Mouse (Mus musculus): ENCODE results near the gene Myh6. TPM values are rescaled to one million over a fixed set of nuclear protein-coding genes. Genes with fewer than 3 reads are reported as not detected.
"Not testable (repeated sequence)": the region's sequence is repeated elsewhere in the genome, so short reads cannot be mapped to it uniquely, and the experiment has no call there.

The Myh6 gene
- polyA plus RNA-seq, 1 experiment = 1.0 TPM

GRCm38 (mm10) chr14:54960769-54961168 is 6.0 kb downstream of the Myh6 start:
- no peak overlapping the region for H3K27ac ChIP-seq (ENCODE audit: insufficient read depth, low read length)
- H3K4me1 ChIP-seq (ENCODE audit: control insufficient read depth, insufficient read depth, low read length) = no peaks in the 10 kb centered on the region
- TF ChIP-seq CTCF (IDR thresholded peaks at IDR 0.05; ENCODE audit: borderline replicate concordance, insufficient read depth, low read length) (no peak), POLR2A (IDR thresholded peaks at IDR 0.05; ENCODE audit: low read depth, low read length) (no peak)
- no peak overlapping the region for H3K4me3 ChIP-seq (ENCODE audit: insufficient read depth, low read length)

GRCm38 (mm10) chr14:54959853-54960613 is 6.7 kb downstream of the Myh6 start:
- not testable (repeated sequence) for H3K4me1 ChIP-seq (ENCODE audit: control insufficient read depth, insufficient read depth, low read length); H3K27ac ChIP-seq (ENCODE audit: insufficient read depth, low read length); H3K4me3 ChIP-seq (ENCODE audit: insufficient read depth, low read length)

DNA sequence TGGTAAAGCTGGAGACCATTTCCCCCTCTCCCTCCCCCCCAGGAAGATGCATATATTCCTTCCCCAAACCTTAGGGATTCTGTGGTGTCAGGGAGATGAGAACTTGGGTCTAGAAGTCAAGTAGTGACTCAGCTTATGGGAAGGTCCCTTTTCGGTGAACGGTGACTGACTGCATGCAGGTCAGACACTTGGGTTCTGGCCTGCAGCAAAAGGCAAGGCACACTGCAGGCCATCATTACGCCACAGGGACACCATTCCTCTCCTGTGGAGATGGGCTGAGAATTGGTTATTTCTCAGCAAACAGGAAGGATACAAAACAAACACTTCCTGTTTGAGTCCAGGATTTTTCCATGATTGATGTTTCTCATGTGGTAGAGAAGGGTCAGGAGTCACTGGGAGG is 7.5 kb downstream of the Myh6 start:
- no peaks in the 10 kb centered on the region for H3K4me1 ChIP-seq (ENCODE audit: control insufficient read depth, insufficient read depth, low read length)
- no peak overlapping the region for H3K4me3 ChIP-seq (ENCODE audit: insufficient read depth, low read length)
- no peak overlapping the region for H3K27ac ChIP-seq (ENCODE audit: insufficient read depth, low read length)
- TF ChIP-seq POLR2A (IDR thresholded peaks at IDR 0.05; ENCODE audit: low read depth, low read length) (no peak), CTCF (IDR thresholded peaks at IDR 0.05; ENCODE audit: borderline replicate concordance, insufficient read depth, low read length) (no peak)

DNA sequence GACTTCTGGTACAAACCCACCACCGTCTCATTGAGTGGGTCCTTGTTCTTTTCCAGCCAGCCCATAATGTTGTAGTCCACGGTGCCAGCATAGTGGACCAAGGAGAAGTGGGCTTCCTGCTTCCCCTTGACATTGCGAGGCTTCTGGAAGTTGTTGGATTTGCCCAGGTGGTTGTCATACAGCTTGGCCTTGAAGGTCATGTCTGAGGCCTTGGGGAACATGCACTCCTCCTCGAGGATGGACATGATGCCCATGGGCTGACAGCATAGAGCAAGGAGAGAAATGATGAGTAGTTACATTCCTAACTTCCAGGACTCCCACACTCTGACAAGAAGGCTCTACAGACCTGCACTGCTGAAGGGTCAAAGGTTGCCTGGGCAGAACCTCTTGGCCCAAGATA is 8.2 kb downstream of the Myh6 start:
- no peak overlapping the region for H3K27ac ChIP-seq (ENCODE audit: insufficient read depth, low read length)
- TF ChIP-seq POLR2A (IDR thresholded peaks at IDR 0.05; ENCODE audit: low read depth, low read length) (no peak), CTCF (IDR thresholded peaks at IDR 0.05; ENCODE audit: borderline replicate concordance, insufficient read depth, low read length) (no peak)
- no peak overlapping the region for H3K4me3 ChIP-seq (ENCODE audit: insufficient read depth, low read length)
- H3K4me1 ChIP-seq (ENCODE audit: control insufficient read depth, insufficient read depth, low read length) = no peaks in the 10 kb centered on the region

DNA sequence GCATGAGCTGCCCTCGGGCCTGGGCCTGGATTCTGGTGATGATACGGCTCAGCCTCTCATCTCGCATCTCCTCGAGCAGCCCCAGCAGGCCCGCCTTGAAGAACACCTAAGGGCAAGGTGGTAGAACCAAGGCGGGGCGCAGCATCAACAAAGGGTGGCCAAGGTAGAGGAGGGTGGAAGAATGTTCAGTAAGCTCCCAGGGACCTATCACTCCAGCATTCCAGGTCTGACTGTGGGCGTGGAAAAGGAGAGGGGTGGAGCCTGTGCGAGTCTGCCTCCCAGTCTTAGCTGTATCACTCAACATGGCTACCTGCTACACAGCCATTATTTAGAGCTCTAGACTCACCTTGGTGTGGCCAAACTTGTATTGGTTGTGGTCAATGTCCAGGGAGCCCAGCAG is 10.2 kb downstream of the Myh6 start:
- Histone ChIP-seq H3K4me3 (ENCODE audit: insufficient read depth, low read length) (no peak overlapping the region), H3K4me1 (ENCODE audit: control insufficient read depth, insufficient read depth, low read length) (no peaks in the 10 kb centered on the region), H3K27ac (ENCODE audit: insufficient read depth, low read length) (no peak overlapping the region)
- TF ChIP-seq CTCF (IDR thresholded peaks at IDR 0.05; ENCODE audit: borderline replicate concordance, insufficient read depth, low read length) = no peak
- no peak for TF ChIP-seq POLR2A (IDR thresholded peaks at IDR 0.05; ENCODE audit: low read depth, low read length)

DNA sequence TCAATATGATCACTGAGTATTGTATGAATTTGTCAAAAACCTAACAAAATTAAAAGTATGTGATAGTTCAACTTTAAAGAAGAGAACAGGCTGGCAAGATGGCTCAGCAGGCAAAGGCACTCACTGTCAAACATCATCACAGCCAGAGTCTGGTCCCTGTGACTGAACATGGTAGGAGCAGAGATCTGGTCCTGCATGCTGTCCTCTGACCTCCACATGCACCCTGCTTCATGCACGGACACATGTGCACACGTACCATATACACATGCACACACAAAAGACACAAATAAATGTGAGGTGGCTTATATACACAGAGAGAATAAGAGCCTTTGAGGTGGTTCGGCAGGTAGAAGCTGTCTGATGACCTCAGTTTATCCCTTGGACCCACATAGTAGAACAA is 11.2 kb downstream of the Myh6 start:
- H3K27ac ChIP-seq (ENCODE audit: insufficient read depth, low read length) = no peak overlapping the region
- TF ChIP-seq CTCF (IDR thresholded peaks at IDR 0.05; ENCODE audit: borderline replicate concordance, insufficient read depth, low read length) = no peak
- no peak for TF ChIP-seq POLR2A (IDR thresholded peaks at IDR 0.05; ENCODE audit: low read depth, low read length)
- H3K4me1 ChIP-seq (ENCODE audit: control insufficient read depth, insufficient read depth, low read length) = no peaks in the 10 kb centered on the region
- H3K4me3 ChIP-seq (ENCODE audit: insufficient read depth, low read length) = no peak overlapping the region

GRCm38 (mm10) chr14:54954474-54954873 is 12.3 kb downstream of the Myh6 start:
- Histone ChIP-seq H3K27ac (ENCODE audit: insufficient read depth, low read length) (no peak overlapping the region), H3K4me1 (ENCODE audit: control insufficient read depth, insufficient read depth, low read length) (no peaks in the 10 kb centered on the region), H3K4me3 (ENCODE audit: insufficient read depth, low read length) (no peak overlapping the region)
- TF ChIP-seq CTCF (IDR thresholded peaks at IDR 0.05; ENCODE audit: borderline replicate concordance, insufficient read depth, low read length) (no peak), POLR2A (IDR thresholded peaks at IDR 0.05; ENCODE audit: low read depth, low read length) (no peak)

DNA sequence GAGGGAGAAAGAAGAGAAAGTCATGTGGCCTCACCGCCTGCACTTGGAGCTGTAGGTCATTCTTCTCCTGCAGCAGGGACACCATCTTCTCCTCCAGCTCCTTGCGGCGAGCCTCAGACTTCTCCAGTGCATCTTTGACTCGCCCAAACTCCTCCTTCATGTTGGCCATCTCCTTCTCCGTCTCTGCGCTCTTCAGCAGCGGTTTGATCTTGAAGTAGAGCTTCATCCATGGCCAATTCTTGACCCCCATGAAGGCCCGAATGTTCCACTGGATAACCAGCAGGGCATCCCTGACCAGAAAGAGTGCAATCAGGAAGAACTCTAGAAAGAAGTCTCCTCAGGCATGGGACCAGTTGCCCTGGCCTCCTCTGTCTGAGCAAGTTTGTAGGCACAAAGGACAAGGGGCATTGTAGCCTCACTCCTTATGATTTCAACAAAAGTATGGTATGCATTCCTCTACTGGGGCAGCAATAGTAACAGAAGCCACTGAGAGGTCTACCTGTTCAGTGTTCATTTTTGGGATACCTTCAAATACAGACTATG is 13.0 kb downstream of the Myh6 start:
- TF ChIP-seq POLR2A (IDR thresholded peaks at IDR 0.05; ENCODE audit: low read depth, low read length) = no peak
- no peak for TF ChIP-seq CTCF (IDR thresholded peaks at IDR 0.05; ENCODE audit: borderline replicate concordance, insufficient read depth, low read length)
- Histone ChIP-seq H3K27ac (ENCODE audit: insufficient read depth, low read length) (no peak overlapping the region), H3K4me1 (ENCODE audit: control insufficient read depth, insufficient read depth, low read length) (no peaks in the 10 kb centered on the region), H3K4me3 (ENCODE audit: insufficient read depth, low read length) (no peak overlapping the region)

DNA sequence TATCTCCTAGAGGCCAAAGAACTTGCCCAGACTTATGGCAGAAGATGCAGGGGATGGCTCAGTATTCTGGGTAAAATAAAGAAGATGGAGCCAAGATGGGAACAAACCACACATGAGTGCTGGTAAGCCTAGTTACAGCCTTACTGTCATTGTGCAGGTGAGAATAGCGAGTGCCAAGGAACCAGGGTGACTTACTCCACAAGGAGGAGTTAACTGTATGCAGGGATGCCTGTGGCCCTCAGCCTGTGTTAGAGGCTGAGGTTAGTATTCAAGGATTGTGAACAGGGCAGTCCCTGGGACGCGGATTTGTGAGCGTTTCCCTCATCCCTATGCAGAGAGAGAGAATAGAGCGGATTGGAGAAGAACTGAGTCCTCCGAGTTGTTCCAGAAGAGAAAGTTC is 15.1 kb downstream of the Myh6 start:
- Histone ChIP-seq H3K4me1 (ENCODE audit: control insufficient read depth, insufficient read depth, low read length) (no peaks in the 10 kb centered on the region), H3K27ac (ENCODE audit: insufficient read depth, low read length) (no peak overlapping the region)
- TF ChIP-seq POLR2A (IDR thresholded peaks at IDR 0.05; ENCODE audit: low read depth, low read length) (no peak), CTCF (IDR thresholded peaks at IDR 0.05; ENCODE audit: borderline replicate concordance, insufficient read depth, low read length) (no peak)

GRCm38 (mm10) chr14:54950493-54950892 is 16.2 kb downstream of the Myh6 start:
- H3K4me1 ChIP-seq (ENCODE audit: control insufficient read depth, insufficient read depth, low read length) = peaks cover 9% of the 10 kb centered on the region
- H3K27ac ChIP-seq (ENCODE audit: insufficient read depth, low read length) = no peak overlapping the region
- no peak overlapping the region for H3K4me3 ChIP-seq (ENCODE audit: insufficient read depth, low read length)
- no peak for TF ChIP-seq CTCF (IDR thresholded peaks at IDR 0.05; ENCODE audit: borderline replicate concordance, insufficient read depth, low read length)

More for the DNA sequence above, 15.1 kb downstream of the Myh6 start:
- no peak overlapping the region for H3K4me3 ChIP-seq (ENCODE audit: insufficient read depth, low read length)

All from embryonic fibroblast, embryonic 13.5 days (primary cell).